Mouse (Mus musculus): ENCODE data around the gene Cd84.

DNA sequence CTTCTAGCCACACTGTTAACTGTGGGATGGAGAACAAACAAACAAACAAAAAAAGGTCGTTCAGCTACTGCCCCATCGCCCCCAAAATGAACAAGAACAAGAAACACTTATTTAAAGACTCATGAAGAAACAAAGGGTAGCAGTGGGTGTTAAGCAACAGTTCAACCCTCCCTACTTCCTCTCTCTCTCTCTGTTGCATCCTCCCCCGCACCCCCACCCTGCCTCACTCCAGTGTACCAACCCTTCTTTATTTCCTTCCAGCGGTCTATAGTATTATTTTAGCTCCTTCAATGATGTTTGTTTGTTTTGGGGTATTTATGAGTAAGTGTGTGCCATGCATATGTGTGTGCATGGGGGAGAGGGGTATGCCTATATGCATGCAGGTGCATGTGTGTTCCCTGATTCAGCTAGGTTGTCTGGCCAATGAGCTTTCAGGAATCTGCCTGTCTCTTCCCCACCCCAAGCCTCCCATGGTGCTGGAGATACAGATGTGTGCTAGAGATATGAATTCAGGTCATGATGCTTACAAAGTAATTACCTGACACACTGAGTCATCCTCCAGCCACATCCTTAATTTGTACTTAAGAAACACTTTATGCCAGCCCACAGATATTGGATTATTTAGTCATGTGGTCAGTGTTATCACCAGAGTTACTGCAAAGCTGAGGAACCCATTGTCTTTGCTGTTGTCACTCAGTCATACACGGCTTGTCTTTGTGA is 5.7 kb downstream of the Cd84 start:
- TF ChIP-seq CTCF (IDR thresholded peaks at IDR 0.05; ENCODE audit: low read depth), result no peak
- TF ChIP-seq EP300 (IDR thresholded peaks at IDR 0.05; ENCODE audit: low read depth), result no peak

Measured in heart, postnatal 0 days (tissue).